Mouse (Mus musculus) embryonic facial prominence, embryonic 15.5 days (tissue): Measurements from ENCODE around the gene Ccl17. TPM values are rescaled to one million over a fixed set of nuclear protein-coding genes. Genes with fewer than 3 reads are reported as not detected.
A peak's percentile ranks its signal among the peaks of the same experiment; 100 is the strongest.
"Not testable (repeated sequence)": the region's sequence is repeated elsewhere in the genome, so short reads cannot be mapped to it uniquely, and the experiment has no call there.

ENCODE experiments used
- ATAC-seq: fragments of 200-750 bp; cut with Nextera tagmentation; 2 replicates; pipeline ENCODE4 v1.8.0; 2017; ENCODE audit warnings: low read depth, moderate TSS enrichment; ENCODE audit not compliant: insufficient number of reproducible peaks, low FRiP score, low TSS enrichment
- H3K27ac ChIP-seq: fragments of 300-500 bp; sonication (generic); replicated peaks from 2 replicates; pipeline ENCODE4 v1.5.1; 2015; ENCODE audit warnings: mild to moderate bottlenecking, inconsistent platforms
- H3K27me3 ChIP-seq: fragments of 300-500 bp; sonication (generic); 2 replicates; pipeline ENCODE4 v1.6.1; 2015; ENCODE audit warnings: inconsistent platforms
- H3K36me3 ChIP-seq: fragments of 300-500 bp; sonication (generic); 2 replicates; pipeline ENCODE4 v1.6.1; 2015; ENCODE audit warnings: mild to moderate bottlenecking, inconsistent platforms
- H3K4me1 ChIP-seq: fragments of 300-500 bp; sonication (generic); 2 replicates; pipeline ENCODE4 v1.6.1; 2015; ENCODE audit warnings: inconsistent platforms
- H3K4me2 ChIP-seq: fragments of 300-500 bp; sonication (generic); replicated peaks from 2 replicates; pipeline ENCODE4 v1.6.1; 2015; ENCODE audit warnings: mild to moderate bottlenecking, inconsistent platforms
- H3K4me3 ChIP-seq: fragments of 300-500 bp; sonication (generic); replicated peaks from 2 replicates; pipeline ENCODE4 v1.5.1; 2015; ENCODE audit warnings: mild to moderate bottlenecking, inconsistent platforms
- H3K9ac ChIP-seq: fragments of 300-500 bp; sonication (generic); 2 replicates; pipeline ENCODE4 v1.6.1; 2015; ENCODE audit warnings: inconsistent platforms
- H3K9me3 ChIP-seq: fragments of 300-500 bp; sonication (generic); replicated peaks from 2 replicates; pipeline ENCODE4 v1.6.1; 2016; ENCODE audit warnings: inconsistent platforms
- WGBS: fragments of 180-500 bp; shearing (Covaris S2); methylation state at CpG from one replicate; pipeline ENCODE4 v1.1.7; 2015; 5-methylcytosine and 5-hydroxymethylcytosine counted together
- polyA plus RNA-seq: library from polyadenylated mRNA; unstranded; fragments of >200 nt; fragmentation: Nextera tagmentation; extraction: Ambion mirVana; gene quantifications from 2 replicates; pipeline ENCODE4 v1.2.1, GENCODE M21; 2015

Gene Ccl17
- polyA plus RNA-seq, 1 experiment from 2014 or later: not detected

DNA sequence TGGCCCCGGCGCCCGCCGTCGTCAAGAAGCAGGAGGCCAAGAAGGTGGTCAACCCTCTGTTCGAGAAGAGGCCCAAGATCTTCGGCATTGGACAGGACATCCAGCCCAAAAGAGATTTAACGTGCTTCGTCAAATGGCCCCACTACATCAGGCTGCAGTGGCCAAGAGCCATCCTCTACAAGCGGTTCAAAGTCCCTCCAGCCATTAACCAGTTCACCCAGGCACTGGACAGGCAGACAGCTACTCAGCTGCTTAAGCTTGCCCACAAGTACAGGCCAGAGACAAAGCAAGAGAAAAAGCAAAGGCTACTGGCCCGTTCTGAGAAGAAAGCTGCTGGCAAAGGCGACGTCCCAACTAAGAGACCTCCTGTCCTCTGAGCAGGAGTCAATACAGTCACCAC, 25.5 kb downstream of the Ccl17 start:
- not testable (repeated sequence) for H3K27ac ChIP-seq, H3K4me2 ChIP-seq, ATAC-seq, H3K27me3 ChIP-seq, H3K4me3 ChIP-seq, H3K9ac ChIP-seq, H3K9me3 ChIP-seq
- Histone ChIP-seq H3K36me3 (peaks cover 15% of the 10 kb centered on the region), H3K4me1 (peaks cover 18% of the 10 kb centered on the region)
- whole genome bisulfite sequencing: 94% methylated on average over 13 of the region's 13 CpGs

DNA sequence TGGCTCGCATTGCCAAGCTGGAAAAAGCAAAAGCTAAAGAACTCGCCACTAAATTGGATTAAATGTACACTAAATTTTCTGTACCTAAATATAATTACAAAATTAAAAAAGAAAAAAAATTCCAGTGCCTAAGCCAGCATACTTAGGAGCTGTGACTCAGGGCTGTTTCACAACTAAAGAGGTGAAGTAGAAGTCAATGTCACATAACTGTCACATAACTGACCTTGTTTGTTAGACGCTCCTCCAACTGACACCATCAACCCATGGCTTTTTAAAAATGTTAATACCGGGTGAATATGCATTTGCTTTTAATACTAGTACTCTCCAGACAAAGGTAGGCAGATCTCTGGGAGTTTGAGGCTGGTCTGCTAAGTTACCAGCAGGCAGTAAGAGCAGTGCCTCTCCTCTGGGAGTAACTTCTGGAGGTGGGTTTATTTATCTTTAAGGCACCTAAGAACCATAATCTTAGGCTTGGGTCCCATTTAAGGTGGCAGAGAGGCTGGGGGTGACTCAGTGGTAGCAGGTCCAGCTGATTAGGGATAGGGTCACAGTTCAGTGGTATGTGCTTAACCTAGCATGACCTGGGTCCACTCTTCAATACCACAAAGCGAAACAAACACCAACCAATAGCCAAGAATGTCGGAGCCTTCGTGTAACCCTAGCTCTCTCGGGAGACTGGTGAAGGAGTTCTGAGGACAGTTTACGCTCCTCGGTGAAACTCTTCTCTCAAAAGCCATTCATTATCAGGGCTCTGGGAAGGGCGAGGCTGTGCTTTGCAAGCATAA, 26.4 kb downstream of the Ccl17 start:
- Histone ChIP-seq H3K27me3 (no peaks in the 10 kb centered on the region), H3K36me3 (peaks cover 8% of the 10 kb centered on the region), H3K9me3 (no peaks in the 10 kb centered on the region), H3K9ac (peak overlapping the region; percentile 79; the same call in 1 of the 2 replicates), H3K4me3 (peak overlapping the region; percentile 85), H3K4me2 (peak overlapping the region; percentile 83), H3K4me1 (peaks cover 18% of the 10 kb centered on the region), H3K27ac (no peak overlapping the region)
- no peak for ATAC-seq
- WGBS: 53% methylated on average over 11 of the region's 11 CpGs

- WGBS: under 1% methylated on average over 72 of the region's 82 CpGs
- H3K4me1 ChIP-seq: peaks cover 18% of the 10 kb centered on the region
- H3K4me3 ChIP-seq: peak within 1 kb of the TSS; percentile 85
- H3K36me3 ChIP-seq: 0 out of 2 replicates have a peak, but pooled peaks cover 7% of the 10 kb centered on the region
- H3K9ac ChIP-seq: peak within 1 kb of the TSS; percentile 88
- H3K27ac ChIP-seq: peak within 1 kb of the TSS; percentile 93
- H3K27me3 ChIP-seq: no peaks in the 10 kb centered on the region
- peak; percentile 98 for ATAC-seq
- H3K9me3 ChIP-seq: no peaks in the 10 kb centered on the region
- peak within 1 kb of the TSS; percentile 83 for H3K4me2 ChIP-seq
Observed at GRCm38 (mm10) chr8:94837662-94838574, 27.7 kb downstream of the Ccl17 start, which contains the start of the genes Coq9 and Ciapin1. Gene Coq9, plus strand, starts transcription at chr8:94838321. Gene Ciapin1, minus strand, starts transcription at chr8:94838358.

DNA sequence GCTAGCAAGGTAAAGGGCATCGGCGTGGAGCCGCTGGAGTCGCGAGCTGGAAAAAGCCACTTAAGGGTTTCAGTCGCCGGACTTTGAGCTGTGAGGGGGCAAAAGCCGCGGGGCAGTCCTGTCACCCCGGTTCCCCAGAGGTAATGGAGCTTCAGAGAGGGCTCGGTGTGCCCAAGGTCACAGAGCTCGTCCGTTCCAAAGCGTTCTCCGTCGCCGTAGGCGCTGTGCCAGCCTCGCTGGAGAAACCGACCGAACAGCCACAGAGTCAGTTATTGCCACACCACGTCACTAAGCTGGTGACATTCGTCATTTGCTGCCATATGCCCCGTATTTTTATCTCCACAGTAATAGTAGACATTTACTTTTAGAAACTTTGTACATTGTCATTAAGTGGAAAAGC, 28.3 kb downstream of the Ccl17 start:
- peak overlapping the region; percentile 88 for H3K9ac ChIP-seq
- 0% methylated on average over 24 of the region's 24 CpGs for WGBS
- peak; percentile 55 for ATAC-seq

GRCm38 (mm10) chr8:94841183-94841582, 30.9 kb downstream of the Ccl17 start:
- H3K4me3 ChIP-seq: no peak overlapping the region
- no peaks in the 10 kb centered on the region for H3K9me3 ChIP-seq
- H3K36me3 ChIP-seq: peaks cover 32% of the 10 kb centered on the region
- peaks cover 18% of the 10 kb centered on the region for H3K4me1 ChIP-seq
- WGBS: 54% methylated on average over 2 of the region's 2 CpGs
- no peaks in the 10 kb centered on the region for H3K27me3 ChIP-seq
- no peak overlapping the region for H3K9ac ChIP-seq
- H3K27ac ChIP-seq: no peak overlapping the region
- no peak overlapping the region for H3K4me2 ChIP-seq
- ATAC-seq: no peak

More for the DNA sequence above, 28.3 kb downstream of the Ccl17 start:
- H3K4me1 ChIP-seq: peaks cover 18% of the 10 kb centered on the region
- peaks cover 9% of the 10 kb centered on the region; the same call in 1 of the 2 replicates for H3K36me3 ChIP-seq
- H3K27ac ChIP-seq: peak overlapping the region; percentile 93
- no peaks in the 10 kb centered on the region for H3K9me3 ChIP-seq
- peak overlapping the region; percentile 83 for H3K4me2 ChIP-seq
- peak overlapping the region; percentile 85 for H3K4me3 ChIP-seq
- H3K27me3 ChIP-seq: no peaks in the 10 kb centered on the region

- 92% methylated on average over 5 of the region's 5 CpGs for WGBS
- Histone ChIP-seq H3K9me3 (no peaks in the 10 kb centered on the region), H3K4me3 (no peak overlapping the region), H3K36me3 (peaks cover 83% of the 10 kb centered on the region), H3K4me2 (no peak overlapping the region), H3K27ac (no peak overlapping the region), H3K4me1 (no peaks in the 10 kb centered on the region), H3K27me3 (no peaks in the 10 kb centered on the region), H3K9ac (no peak overlapping the region)
- no peak for ATAC-seq
Observed at GRCm38 (mm10) chr8:94850049-94850448, 39.8 kb downstream of the Ccl17 start.

GRCm38 (mm10) chr8:94854761-94855160, 44.5 kb downstream of the Ccl17 start:
- Histone ChIP-seq H3K4me1 (peaks cover 16% of the 10 kb centered on the region), H3K36me3 (peaks cover 49% of the 10 kb centered on the region)
- not testable (repeated sequence) for H3K9ac ChIP-seq, H3K27me3 ChIP-seq, ATAC-seq, H3K9me3 ChIP-seq, H3K4me2 ChIP-seq, H3K4me3 ChIP-seq, H3K27ac ChIP-seq
- 85% methylated on average over 11 of the region's 11 CpGs for WGBS

GRCm38 (mm10) chr8:94857011-94857345, 46.7 kb downstream of the Ccl17 start:
- Histone ChIP-seq H3K9me3 (no peaks in the 10 kb centered on the region), H3K27me3 (no peaks in the 10 kb centered on the region), H3K4me3 (peak overlapping the region; percentile 95), H3K36me3 (peaks cover 44% of the 10 kb centered on the region), H3K27ac (no peak overlapping the region), H3K4me2 (no peak overlapping the region), H3K9ac (no peak overlapping the region), H3K4me1 (peaks cover 16% of the 10 kb centered on the region)
- no peak for ATAC-seq
- 28% methylated on average over 5 of the region's 5 CpGs for WGBS

DNA sequence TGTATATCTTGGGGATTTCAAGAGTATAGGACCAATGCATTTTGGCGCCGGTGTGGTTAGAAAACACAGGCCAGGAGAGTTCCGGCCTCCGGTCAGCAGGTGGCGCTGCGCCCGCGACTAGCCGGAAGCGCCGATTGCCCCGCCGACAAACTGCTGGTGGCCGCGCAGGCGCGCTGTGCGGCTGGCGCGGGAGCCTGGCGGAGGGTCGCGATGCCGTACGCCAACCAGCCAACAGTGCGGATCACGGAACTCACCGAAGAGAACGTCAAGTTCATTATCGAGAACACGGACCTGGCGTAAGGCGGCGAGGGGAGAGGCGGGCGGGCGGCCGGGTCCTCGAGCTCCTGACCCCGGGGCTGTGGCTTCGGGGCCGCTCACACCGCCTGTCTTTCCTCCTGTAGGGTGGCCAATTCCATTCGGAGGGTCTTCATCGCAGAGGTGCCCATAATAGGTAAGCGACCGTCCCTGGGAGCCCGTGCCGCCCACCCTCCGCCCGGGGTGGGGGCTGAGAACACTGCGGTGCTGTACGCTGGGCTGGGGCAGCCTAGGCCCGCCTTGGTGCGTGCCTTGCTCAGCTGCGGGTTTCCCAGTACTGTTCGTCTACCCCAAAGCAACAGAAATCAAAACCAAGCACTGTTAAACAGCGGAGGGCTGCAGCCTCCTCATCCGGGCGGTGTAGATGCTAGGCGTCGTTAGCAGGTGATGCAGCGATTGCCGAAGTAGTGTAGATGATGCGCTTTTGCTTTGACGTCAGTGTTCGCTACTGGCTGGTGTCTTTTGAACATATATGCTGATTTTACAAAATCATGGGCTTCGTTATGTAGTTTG, 47.3 kb downstream of the Ccl17 start, which contains the start of gene Polr2c:
Gene Polr2c, plus strand, starts transcription at position 105 of the 828 bp plus-strand sequence.
- peak; percentile 78 for ATAC-seq
- H3K27me3 ChIP-seq: no peaks in the 10 kb centered on the region
- peak within 1 kb of the TSS; percentile 96 for H3K9ac ChIP-seq
- peaks cover 16% of the 10 kb centered on the region for H3K4me1 ChIP-seq
- H3K27ac ChIP-seq: peak within 1 kb of the TSS; percentile 66
- no peaks in the 10 kb centered on the region for H3K9me3 ChIP-seq
- WGBS: under 1% methylated on average over 67 of the region's 68 CpGs
- H3K4me3 ChIP-seq: peak within 1 kb of the TSS; percentile 95
- H3K4me2 ChIP-seq: peak within 1 kb of the TSS; percentile 51
- peaks cover 42% of the 10 kb centered on the region for H3K36me3 ChIP-seq

DNA sequence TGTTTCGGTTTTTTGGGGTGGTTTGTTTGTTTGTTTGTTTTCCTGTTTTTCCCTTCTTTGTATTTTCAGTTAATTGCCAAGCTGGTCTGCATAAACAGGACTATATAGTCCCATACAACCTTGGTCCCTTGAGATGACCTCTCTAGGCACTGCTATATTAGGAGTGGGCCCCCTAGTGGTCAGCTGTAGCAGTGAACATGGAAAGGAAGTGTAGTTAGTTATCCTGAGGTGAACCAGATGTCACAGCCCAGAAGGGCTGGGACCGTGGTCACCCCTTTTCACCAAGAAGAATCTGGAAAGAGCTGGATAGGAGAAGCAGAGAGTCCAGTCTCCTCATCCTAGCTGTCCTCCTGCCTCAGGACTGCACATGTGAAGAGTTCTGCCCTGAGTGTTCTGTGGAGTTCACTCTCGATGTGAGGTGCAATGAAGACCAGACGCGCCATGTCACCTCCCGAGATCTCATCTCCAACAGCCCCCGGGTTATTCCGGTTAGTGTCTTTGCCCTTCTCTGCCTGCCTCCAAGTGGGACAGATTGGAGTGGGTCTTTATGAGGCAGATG, 51.2 kb downstream of the Ccl17 start:
- ATAC-seq: no peak
- no peak overlapping the region for H3K27ac ChIP-seq
- WGBS: 67% methylated on average over 8 of the region's 8 CpGs

More for the DNA sequence above, 51.2 kb downstream of the Ccl17 start:
- no peaks in the 10 kb centered on the region for H3K9me3 ChIP-seq
- no peak overlapping the region for H3K4me2 ChIP-seq
- H3K9ac ChIP-seq: no peak overlapping the region
- peaks cover 16% of the 10 kb centered on the region for H3K4me1 ChIP-seq
- H3K36me3 ChIP-seq: peaks cover 57% of the 10 kb centered on the region
- no peaks in the 10 kb centered on the region for H3K27me3 ChIP-seq
- no peak overlapping the region for H3K4me3 ChIP-seq
